Mouse (Mus musculus): ENCODE measurements at regions not wholly inside any gene's neighbourhood (a gene's known extent, or its start where the extent isn't known, plus 50 kb on each side); places are given as distances from the start of the nearest gene placed in this dataset.

DNA sequence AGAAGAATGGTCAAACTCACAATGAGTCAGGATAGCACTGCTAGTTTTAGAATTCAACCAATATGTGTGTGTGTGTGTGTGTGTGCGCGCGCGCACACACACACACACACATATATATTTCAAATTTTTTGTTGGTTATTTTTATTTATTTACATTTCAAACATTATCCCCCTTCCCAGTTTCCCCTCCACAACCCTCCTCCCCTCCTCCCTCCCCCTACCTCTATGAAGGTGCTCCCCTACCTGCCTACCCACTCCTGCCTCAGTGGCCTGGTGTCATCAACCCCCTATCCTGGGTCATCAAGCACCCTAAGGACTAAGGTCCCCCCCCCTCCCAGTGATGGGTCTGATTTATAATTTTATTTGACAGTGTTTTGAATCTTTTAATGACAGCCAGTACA is 258.4 kb upstream of the Fign start:
- TF ChIP-seq MAX (IDR thresholded peaks at IDR 0.05; ENCODE audit: low read length) (no peak), E2F4 (IDR thresholded peaks at IDR 0.05; ENCODE audit: insufficient replicate concordance, low read depth, low read length) (no peak), GABPA (IDR thresholded peaks at IDR 0.05; ENCODE audit: insufficient replicate concordance, low read depth, low read length) (no peak), CTCF (conservative IDR thresholded peaks at IDR 0.05 in 1 of 2, IDR thresholded peaks at IDR 0.05 in 1 of 2; ENCODE audit: low read depth in 2 of 2, low read length in 2 of 2) (no peak), MAZ (IDR thresholded peaks at IDR 0.05; ENCODE audit: low read depth, low read length) (no peak), HCFC1 (IDR thresholded peaks at IDR 0.05; ENCODE audit: low read depth, low read length) (no peak)
- no peak for DNase-seq (ENCODE audit: extremely low read depth)
- H3K4me2 ChIP-seq (ENCODE audit: insufficient read depth, low read depth, poor library complexity, severe bottlenecking) = no peak overlapping the region
- no peaks in the 10 kb centered on the region for H3K27me3 ChIP-seq (replicated peaks)
- H3K4me3 ChIP-seq (replicated peaks in 1 of 3; ENCODE audit: low read depth in 2 of 3, low read length in 2 of 3, poor library complexity in 1 of 3) = no peak overlapping the region
- no peaks in the 10 kb centered on the region for H3K4me1 ChIP-seq (ENCODE audit: control insufficient read depth in 1 of 2, insufficient read depth in 2 of 2)
- dilution Hi-C loops (cut with MboI; ENCODE audit: extremely low pct_ligation_motif_present, extremely low pct_unique_long_range_greater_than_20kb, low sequenced_read_pairs) (no loop called here), in situ Hi-C loops (cut with MboI; ENCODE audit: low pct_ligation_motif_present, low pct_unique_long_range_greater_than_20kb, low sequenced_read_pairs) (no loop called here)
- H3K9ac ChIP-seq (ENCODE audit: insufficient read depth, low read depth) = no peak overlapping the region
- H3K36me3 ChIP-seq (replicated peaks in 1 of 2; ENCODE audit: control insufficient read depth in 1 of 2, insufficient read depth in 1 of 2, low read length in 1 of 2) = no peaks in the 10 kb centered on the region
- H3K27ac ChIP-seq (ENCODE audit: insufficient read depth, low read depth) = no peak overlapping the region
- H3K79me2 ChIP-seq (replicated peaks; ENCODE audit: control insufficient read depth, extremely low read depth, insufficient read depth, poor library complexity, severe bottlenecking) = no peaks in the 10 kb centered on the region
- H3K9me3 ChIP-seq (replicated peaks; ENCODE audit: low read length) = peaks cover 28% of the 10 kb centered on the region

DNA sequence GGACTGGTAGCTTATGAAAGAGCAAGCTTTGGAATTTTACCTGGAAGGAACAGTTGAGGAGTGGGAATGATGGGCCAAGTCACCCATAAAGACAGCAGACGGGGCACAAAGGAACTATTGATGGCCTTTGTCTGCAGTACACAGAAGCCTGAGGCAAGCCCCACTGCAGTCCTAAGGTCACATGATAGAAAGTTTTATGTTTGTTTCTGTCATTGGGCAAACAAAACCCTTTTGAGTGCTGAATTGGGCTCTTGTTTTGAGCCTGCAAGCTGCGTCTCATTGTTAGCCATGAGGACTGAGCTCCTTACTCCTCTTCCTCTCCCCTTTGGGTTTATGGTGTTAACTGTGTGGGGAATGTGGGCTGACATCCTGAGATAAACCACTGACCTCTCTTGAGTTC is 227.7 kb upstream of the Fign start:
- dilution Hi-C loops (cut with MboI; ENCODE audit: extremely low pct_ligation_motif_present, extremely low pct_unique_long_range_greater_than_20kb, low sequenced_read_pairs) = no loop called here
- Histone ChIP-seq H3K4me2 (ENCODE audit: insufficient read depth, low read depth, poor library complexity, severe bottlenecking) (no peak overlapping the region), H3K36me3 (replicated peaks in 1 of 2; ENCODE audit: control insufficient read depth in 1 of 2, insufficient read depth in 1 of 2, low read length in 1 of 2) (no peaks in the 10 kb centered on the region), H3K27ac (ENCODE audit: insufficient read depth, low read depth) (no peak overlapping the region), H3K4me3 (replicated peaks in 1 of 3; ENCODE audit: low read depth in 2 of 3, low read length in 2 of 3, poor library complexity in 1 of 3) (no peak overlapping the region), H3K4me1 (ENCODE audit: control insufficient read depth in 1 of 2, insufficient read depth in 2 of 2) (no peaks in the 10 kb centered on the region), H3K9me3 (replicated peaks; ENCODE audit: low read length) (peaks cover 20% of the 10 kb centered on the region), H3K79me2 (replicated peaks; ENCODE audit: control insufficient read depth, extremely low read depth, insufficient read depth, poor library complexity, severe bottlenecking) (no peaks in the 10 kb centered on the region), H3K27me3 (replicated peaks) (no peaks in the 10 kb centered on the region), H3K9ac (ENCODE audit: insufficient read depth, low read depth) (no peak overlapping the region)
- no peak for DNase-seq (ENCODE audit: extremely low read depth)
- TF ChIP-seq E2F4 (IDR thresholded peaks at IDR 0.05; ENCODE audit: insufficient replicate concordance, low read depth, low read length) (no peak), ZMIZ1 (IDR thresholded peaks at IDR 0.05; ENCODE audit: low read depth, low read length) (no peak), ZNF384 (IDR thresholded peaks at IDR 0.05; ENCODE audit: low read depth, low read length) (no peak), MXI1 (IDR thresholded peaks at IDR 0.05; ENCODE audit: low read depth, low read length) (no peak), ETS1 (conservative IDR thresholded peaks at IDR 0.05; ENCODE audit: low read depth, low read length) (no peak), POLR2A (IDR thresholded peaks at IDR 0.05; ENCODE audit: low read depth, low read length) (no peak), NELFE (IDR thresholded peaks at IDR 0.05; ENCODE audit: low read depth, low read length) (no peak), GABPA (IDR thresholded peaks at IDR 0.05; ENCODE audit: insufficient replicate concordance, low read depth, low read length) (no peak)
- in situ Hi-C loops (cut with MboI; ENCODE audit: low pct_ligation_motif_present, low pct_unique_long_range_greater_than_20kb, low sequenced_read_pairs) = no loop called here

Measured in CH12.LX (cell line).